Mouse (Mus musculus) cerebellum, adult 2 months (tissue): ENCODE measurements at regions not wholly inside any gene's neighbourhood (a gene's known extent, or its start where the extent isn't known, plus 50 kb on each side); places are given as distances from the start of the nearest gene placed in this dataset.

Experiments used
- DNase-seq, 2 experiments: peaks; one replicate each; pipeline ENCODE4 v3.0.0; 2021
- H3K27ac ChIP-seq: fragments of 200-500 bp; 2 replicates; pipeline ENCODE4 v1.5.1; 2012; ENCODE audit warnings: low read length, control low read depth, inconsistent platforms; ENCODE audit not compliant: insufficient read depth
- H3K27me3 ChIP-seq: fragments of 200-500 bp; 2 replicates; pipeline ENCODE4 v1.6.1; 2012; ENCODE audit warnings: inconsistent platforms, mild to moderate bottlenecking, low read length, moderate library complexity; ENCODE audit not compliant: control insufficient read depth, insufficient read depth
- H3K4me1 ChIP-seq: fragments of 200-500 bp; 2 replicates; pipeline ENCODE4 v1.6.1; 2011; ENCODE audit warnings: low read length; ENCODE audit not compliant: control insufficient read depth, insufficient read depth
- H3K4me3 ChIP-seq: fragments of 200-500 bp; replicated peaks from 2 replicates; pipeline ENCODE3; 2011; ENCODE audit warnings: mild to moderate bottlenecking, low read depth, low read length, control low read depth; ENCODE audit not compliant: insufficient read depth
- CTCF ChIP-seq: fragments of 200-500 bp; IDR thresholded peaks from 2 replicates; pipeline ENCODE4 v1.5.1; 2011; ENCODE audit warnings: low read depth, mild to moderate bottlenecking, control low read depth, low read length, moderate library complexity, borderline replicate concordance; ENCODE audit not compliant: insufficient read depth
- POLR2A ChIP-seq: fragments of 200-500 bp; IDR thresholded peaks from 2 replicates; pipeline ENCODE4 v1.6.1; 2011; ENCODE audit warnings: low read length, control low read depth, borderline replicate concordance; ENCODE audit not compliant: insufficient read depth
- WGBS: fragments of 180-500 bp; shearing (Covaris S2); methylation state at CpG from one replicate; pipeline ENCODE4 v1.1.7; 2018; 5-methylcytosine and 5-hydroxymethylcytosine counted together

DNA sequence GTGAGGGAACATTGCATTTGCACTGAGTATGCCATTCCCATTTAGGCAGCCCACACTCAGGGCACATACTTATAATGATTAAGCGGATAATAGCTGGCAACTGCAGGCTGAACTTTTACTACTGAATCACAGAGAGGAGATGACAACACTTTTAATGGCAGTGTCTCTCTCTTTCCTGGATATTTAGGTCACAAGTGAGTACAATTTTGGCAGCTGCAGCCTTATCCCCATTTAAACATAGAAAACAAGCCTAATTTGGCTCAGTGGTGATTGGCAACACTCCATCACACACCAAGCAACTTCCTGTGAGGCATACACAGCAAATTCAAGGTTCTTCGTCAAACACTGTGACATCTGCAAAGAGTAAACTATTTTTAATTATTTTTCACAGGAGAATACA is 329.5 kb upstream of the Negr1 start:
- Histone ChIP-seq H3K4me3 (no peak overlapping the region), H3K27ac (no peak overlapping the region), H3K27me3 (no peaks in the 10 kb centered on the region), H3K4me1 (peaks cover 2% of the 10 kb centered on the region; the same call in 1 of the 2 replicates)
- WGBS, result 33% methylated on average over 2 of the region's 2 CpGs
- DNase-seq, result peak; percentile 7 to 47
- TF ChIP-seq CTCF (no peak), POLR2A (no peak)

DNA sequence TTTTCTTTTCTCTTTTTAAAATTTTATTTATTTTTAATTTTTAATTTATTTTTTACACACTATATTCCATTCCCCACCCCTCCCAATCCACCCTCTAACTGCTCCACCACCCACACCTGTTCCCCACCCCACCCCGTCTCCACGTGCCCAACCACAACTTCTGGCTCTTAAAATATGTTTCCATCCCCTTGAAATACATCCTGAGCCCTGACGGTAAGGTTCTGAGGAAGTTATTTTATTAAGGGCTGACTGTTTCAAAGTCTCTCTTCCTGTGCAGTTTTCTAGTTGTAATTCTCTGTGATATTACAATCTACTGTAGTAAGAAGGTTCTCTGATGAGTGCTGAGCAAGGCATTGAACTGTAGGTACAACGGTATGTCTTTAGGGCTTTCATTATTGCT is 325.6 kb upstream of the Negr1 start:
- Histone ChIP-seq H3K27me3 (no peaks in the 10 kb centered on the region), H3K4me1 (peaks cover 2% of the 10 kb centered on the region; the same call in 1 of the 2 replicates), H3K4me3 (no peak overlapping the region), H3K27ac (no peak overlapping the region)
- WGBS, result 89% methylated on average over 4 of the region's 4 CpGs
- no peak for DNase-seq
- TF ChIP-seq CTCF (no peak), POLR2A (no peak)

DNA sequence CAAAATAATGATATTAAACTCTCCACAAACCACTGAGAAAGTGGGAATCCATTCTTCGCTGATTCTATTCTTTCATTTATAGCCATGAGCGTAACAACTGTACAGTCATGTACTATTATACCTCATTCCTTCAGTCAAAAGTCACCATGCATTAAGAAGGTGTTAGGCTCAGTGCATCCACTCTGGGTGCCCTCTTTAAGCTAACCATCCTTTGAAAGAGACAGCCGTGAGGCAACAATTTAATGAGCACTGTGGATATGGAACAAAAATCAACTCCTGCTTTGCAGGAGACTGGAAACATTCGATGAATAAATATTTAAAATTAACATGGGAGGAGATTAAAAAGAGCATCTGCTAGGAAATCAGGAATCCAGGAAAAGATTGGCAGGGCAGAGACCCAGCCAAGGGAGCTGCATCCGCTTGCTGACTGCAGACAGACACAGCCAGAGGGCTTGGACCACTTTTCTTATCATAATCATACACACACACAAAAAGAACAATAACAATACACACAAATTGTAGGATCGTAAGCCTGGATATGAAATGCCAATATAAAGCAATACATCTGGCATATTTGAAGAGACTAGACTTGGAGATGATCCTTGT is 309.2 kb upstream of the Negr1 start:
- no peaks in the 10 kb centered on the region for H3K4me1 ChIP-seq
- no peaks in the 10 kb centered on the region for H3K27me3 ChIP-seq
- no peak for DNase-seq
- no peak overlapping the region for H3K27ac ChIP-seq
- H3K4me3 ChIP-seq, result no peak overlapping the region
- TF ChIP-seq CTCF (no peak), POLR2A (no peak)
- WGBS, result 68% methylated on average over 6 of the region's 6 CpGs

DNA sequence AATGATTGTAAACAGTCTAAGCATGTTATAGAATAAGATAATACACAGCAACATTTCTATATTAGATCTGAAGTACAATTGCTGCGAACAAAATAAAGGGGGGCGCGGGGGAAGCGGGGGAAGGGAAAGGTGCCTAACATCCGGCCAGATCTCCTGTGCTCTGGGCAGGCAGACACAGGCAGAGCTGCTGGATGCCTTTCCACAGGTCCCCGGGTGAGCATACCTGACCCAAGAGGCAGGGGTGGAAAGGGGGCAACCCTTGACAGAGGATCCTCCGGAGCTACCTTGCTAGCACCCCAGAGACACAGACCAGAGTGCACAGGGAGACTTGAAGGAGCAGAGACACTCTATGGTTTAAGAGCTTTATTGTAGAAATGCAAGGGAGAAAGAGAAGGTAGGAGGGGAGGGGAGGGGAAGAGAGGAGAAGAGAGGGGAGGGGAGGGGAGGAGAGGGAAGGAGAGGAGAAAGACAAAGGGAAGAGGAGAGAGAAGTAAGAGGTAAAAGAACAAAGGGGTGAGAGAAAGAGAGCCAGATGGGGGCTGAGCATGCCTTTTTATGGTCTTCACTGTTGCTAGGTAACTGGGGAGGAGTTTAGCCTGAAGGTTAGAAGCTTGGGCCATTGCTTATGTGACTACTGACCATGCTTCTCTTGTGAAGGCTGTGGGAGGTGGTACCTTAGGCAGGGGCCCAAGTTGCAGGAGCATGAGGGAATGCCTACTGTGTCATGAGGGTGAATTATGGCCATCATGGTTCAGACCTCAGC is 308.2 kb upstream of the Negr1 start:
- Histone ChIP-seq H3K27me3 (no peaks in the 10 kb centered on the region), H3K27ac (no peak overlapping the region), H3K4me1 (no peaks in the 10 kb centered on the region), H3K4me3 (no peak overlapping the region)
- no peak for DNase-seq
- no peak for TF ChIP-seq CTCF
- 66% methylated on average over 7 of the region's 7 CpGs for WGBS

DNA sequence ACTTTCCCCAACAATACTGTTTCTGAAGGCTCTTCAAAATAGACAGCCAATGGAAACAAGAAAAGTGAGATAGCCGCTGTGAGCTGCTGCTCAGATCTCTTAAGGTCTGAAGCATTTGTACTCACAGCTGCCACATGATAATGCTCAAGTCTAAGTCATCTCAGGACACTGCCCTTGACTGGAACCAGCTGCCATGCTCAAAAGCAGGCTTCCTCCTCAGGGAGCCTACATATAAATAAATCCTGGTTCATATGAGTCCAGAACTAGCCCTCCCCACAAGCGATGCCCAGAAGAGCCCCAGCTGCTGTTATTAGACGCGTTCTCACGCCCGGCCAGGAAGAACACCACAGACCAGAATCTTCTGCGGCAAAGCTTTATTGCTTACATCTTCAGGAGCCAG is 304.9 kb upstream of the Negr1 start:
- H3K27ac ChIP-seq, result no peak overlapping the region
- TF ChIP-seq CTCF, result no peak
- no peak for TF ChIP-seq POLR2A
- no peak for DNase-seq
- 95% methylated on average over 7 of the region's 7 CpGs for WGBS
- H3K4me1 ChIP-seq, result no peaks in the 10 kb centered on the region
- H3K4me3 ChIP-seq, result no peak overlapping the region
- H3K27me3 ChIP-seq, result no peaks in the 10 kb centered on the region

DNA sequence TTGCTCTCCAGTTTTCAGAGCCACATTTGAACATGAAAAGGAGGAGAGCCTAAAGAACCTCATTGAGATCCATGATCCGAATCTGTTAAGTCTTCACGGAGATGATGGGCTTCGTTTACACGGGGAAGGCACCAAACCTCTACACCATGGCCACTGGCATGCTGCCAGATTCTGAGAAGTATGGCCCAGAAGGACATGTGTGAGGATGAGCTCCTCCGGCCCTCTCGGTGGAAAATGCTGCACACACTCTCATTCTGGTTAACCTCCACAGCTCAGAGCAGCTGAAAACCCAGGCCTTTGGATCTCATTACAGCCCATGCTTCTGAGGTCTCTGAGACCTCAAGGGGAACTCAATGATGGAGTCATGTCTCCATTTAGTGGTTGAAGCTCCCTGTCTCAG is 296.9 kb upstream of the Negr1 start:
- no peak for DNase-seq

DNA sequence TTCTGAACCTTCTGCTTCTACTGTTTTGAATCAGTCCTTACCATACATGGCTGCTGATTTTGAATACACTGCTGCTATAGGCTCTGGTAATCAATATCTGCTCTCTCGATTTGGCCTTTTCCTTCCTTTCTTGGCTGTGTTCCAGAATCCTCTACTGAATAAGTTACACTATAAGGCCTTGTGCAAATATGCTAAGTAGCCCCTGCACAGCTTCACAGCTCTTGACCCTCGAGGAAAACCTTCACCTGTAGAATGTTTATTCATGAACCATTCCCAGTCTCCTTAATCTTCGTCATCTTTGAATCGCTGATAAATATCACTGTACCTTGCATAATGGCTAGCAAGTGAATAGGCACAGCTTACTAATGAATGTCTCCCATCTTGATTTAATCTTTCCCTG is 293.9 kb upstream of the Negr1 start:
- no peaks in the 10 kb centered on the region for H3K27me3 ChIP-seq
- no peak overlapping the region for H3K27ac ChIP-seq
- DNase-seq, result no peak
- no peak for TF ChIP-seq CTCF
- TF ChIP-seq POLR2A, result no peak
- no peaks in the 10 kb centered on the region for H3K4me1 ChIP-seq
- H3K4me3 ChIP-seq, result no peak overlapping the region
- WGBS, result 57% methylated on average over 4 of the region's 4 CpGs

More for the DNA sequence above, 296.9 kb upstream of the Negr1 start:
- no peak for TF ChIP-seq POLR2A
- no peak for TF ChIP-seq CTCF
- H3K27me3 ChIP-seq, result no peaks in the 10 kb centered on the region
- 92% methylated on average over 6 of the region's 6 CpGs for WGBS
- no peaks in the 10 kb centered on the region for H3K4me1 ChIP-seq
- H3K4me3 ChIP-seq, result no peak overlapping the region
- H3K27ac ChIP-seq, result no peak overlapping the region
